Mouse (Mus musculus) urinary bladder, postnatal 25 days (tissue): Measurements from ENCODE around the gene Gm38393.

Experiments
- DNase-seq: peaks from one replicate; pipeline ENCODE4 v3.0.0; 2022; ENCODE audit warnings: low spot score

Gene Gm38393

GRCm38 (mm10) chr7:60004606-60005330 lies at the start of gene Gm38393, which contains the start of gene Snurf:
Gene Gm38393 (minus strand): TSS chr7:60005064.
Gene Snurf (minus strand): TSS chr7:60005049.
- DNase-seq, result peak; percentile 39

- DNase-seq, result no peak
Observed at GRCm38 (mm10) chr7:60047481-60048201, 42.8 kb upstream of the Gm38393 start.

GRCm38 (mm10) chr7:60013186-60013585 lies 8.3 kb upstream of the Gm38393 start:
- DNase-seq, result no peak

GRCm38 (mm10) chr7:60007727-60008360 lies 3.0 kb upstream of the Gm38393 start:
- DNase-seq, result no peak

GRCm38 (mm10) chr7:60006262-60006661 lies 1.4 kb upstream of the Gm38393 start:
- no peak for DNase-seq

GRCm38 (mm10) chr7:60003921-60004605 lies 801 bp downstream of the Gm38393 start:
- peak; percentile 7 for DNase-seq

- DNase-seq, result no peak
Observed at GRCm38 (mm10) chr7:60003006-60003865, 1.6 kb downstream of the Gm38393 start.

GRCm38 (mm10) chr7:59978646-59979045 lies 26.2 kb downstream of the Gm38393 start:
- DNase-seq, result no peak
